Mouse (Mus musculus) ovary, adult 18-20 months (tissue): ENCODE results near the gene Camk1d.

Experiments
- DNase-seq: peaks from one replicate; pipeline ENCODE4 v3.0.0; 2022; ENCODE audit warnings: low spot score, mixed read lengths

Gene Camk1d

DNA sequence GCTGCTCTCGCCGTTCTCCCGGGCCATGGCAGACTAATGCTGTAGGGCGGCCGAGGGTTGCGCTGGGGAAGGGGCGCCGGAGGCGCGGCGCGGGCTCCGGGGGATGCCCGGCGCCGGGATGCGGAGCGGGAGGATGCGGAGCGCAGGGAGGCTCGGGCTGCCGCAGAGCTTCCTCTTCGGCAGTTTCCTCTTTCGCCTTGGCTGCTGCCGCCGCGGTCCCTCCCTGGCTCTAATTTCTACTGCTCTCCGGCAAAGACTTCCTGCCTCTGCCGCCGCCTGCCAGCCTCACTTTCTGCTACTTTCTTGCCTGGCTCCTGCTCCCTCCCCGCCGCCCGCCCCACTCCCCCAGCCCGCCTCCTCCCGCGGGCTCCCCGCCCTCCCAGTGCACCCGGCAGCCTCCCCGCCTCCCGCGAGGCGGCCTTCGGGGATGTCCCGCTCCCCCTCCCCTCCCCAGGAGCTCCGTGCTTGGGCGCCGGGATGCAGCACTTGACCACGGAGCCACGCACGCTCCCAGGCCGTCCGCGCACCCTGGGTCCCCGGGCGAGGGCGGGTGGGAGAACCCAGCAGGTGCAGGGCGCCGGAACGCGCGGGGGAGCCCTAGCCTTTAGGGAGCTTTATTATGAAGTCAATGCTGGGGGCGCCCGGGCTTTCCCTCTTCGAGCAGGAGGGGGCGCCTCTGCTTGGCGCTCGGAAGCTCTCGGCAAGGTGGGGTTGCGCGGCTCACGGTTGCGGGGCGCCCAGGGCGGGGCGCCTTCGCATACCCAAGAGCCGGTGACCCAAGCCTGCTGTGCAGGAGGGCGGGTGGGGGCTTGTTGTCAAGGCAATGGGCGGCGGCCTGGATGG lies at the start of gene Camk1d:
Camk1d (minus strand) TSS at position 305 of the 843 bp plus-strand sequence.
- DNase-seq = peak; percentile 59

- DNase-seq = no peak
Observed at GRCm38 (mm10) chr2:5762031-5762430, 47.7 kb upstream of the Camk1d start.

DNA sequence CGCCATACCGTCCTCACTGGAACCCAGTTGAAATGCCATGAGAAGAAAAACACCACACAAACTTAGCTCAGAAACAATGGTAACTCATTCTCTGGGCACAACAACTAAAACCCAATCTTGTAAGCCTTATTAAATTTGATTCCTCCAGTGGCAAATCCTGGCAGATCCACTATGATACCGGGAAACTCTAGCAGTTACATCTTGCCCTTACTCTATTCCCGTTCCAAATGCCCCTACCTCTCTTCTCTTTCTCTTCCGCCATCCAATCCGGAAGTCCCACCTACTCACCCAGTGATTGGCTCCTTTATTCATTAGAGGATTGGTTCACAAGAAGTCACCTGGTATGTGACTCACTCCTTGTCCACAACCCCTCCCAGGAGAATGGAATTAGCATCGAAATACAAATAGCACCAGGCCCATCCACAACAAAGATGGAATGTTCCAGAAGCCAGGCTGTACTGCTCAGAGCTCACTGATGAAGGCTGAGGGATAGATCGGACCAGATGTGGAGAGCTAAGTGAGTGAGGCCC lies 46.2 kb upstream of the Camk1d start:
- no peak for DNase-seq

- DNase-seq = no peak
Observed at GRCm38 (mm10) chr2:5758569-5758968, 44.3 kb upstream of the Camk1d start.

DNA sequence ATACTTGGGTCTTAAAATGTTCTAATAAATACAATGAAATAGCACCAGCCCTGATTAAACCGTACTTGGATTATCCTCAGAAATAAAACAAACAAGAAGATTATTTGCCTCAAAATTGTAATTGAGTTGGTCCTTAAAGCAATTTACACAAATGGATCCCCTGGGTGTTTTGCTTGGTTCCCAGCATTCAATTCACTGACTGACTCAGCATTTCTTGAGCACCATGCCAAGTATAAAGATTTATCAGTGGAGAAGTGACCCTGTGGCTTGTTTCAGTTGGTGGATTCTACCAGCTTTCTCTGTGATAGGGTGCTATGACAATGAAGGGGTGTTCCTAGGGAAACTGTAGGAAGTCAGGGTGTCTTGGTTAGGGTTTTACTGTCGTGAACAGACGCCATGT lies 36.6 kb upstream of the Camk1d start:
- DNase-seq = no peak

- DNase-seq = no peak
Observed at GRCm38 (mm10) chr2:5749210-5749609, 34.9 kb upstream of the Camk1d start.

- no peak for DNase-seq
Observed at GRCm38 (mm10) chr2:5747545-5748043, 33.3 kb upstream of the Camk1d start.

DNA sequence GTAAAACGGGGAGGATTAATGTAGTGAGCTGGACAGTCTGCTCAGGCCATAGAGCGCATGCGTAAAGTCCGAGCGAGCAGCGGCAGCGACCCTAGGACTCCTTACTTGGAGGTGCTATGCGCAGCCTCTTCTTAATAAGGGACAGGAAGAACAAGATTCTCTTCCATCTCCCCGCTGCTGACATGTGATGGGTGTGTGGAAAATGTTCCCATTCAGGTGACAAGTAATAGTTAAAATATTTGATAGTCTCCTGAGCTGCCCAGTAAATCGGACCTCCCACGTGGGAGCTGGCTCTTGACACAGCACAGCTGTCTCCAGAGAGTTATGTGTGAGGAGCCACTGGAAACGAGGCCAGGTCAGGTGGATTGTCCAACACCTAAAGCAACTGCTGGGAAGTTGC lies 32.2 kb upstream of the Camk1d start:
- DNase-seq = no peak

DNA sequence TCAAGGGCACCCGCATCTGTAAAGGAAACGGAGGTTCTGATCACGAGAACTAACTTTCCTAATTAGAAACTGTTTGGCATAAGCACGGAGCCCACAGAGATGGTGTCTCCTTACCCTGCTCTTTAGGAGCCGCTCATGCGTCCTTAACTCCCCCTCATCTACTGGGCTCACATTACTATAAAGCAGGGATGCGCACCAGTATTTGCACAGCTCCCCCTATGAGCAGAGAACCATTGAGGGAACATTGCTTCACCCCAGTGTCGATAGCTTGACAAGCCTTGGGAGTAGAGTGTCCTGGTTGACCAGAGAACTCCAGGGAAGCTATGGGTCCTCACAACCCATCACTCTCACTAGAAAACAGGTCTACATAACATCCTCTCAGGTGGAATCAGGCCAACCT lies 29.6 kb upstream of the Camk1d start:
- no peak for DNase-seq

DNA sequence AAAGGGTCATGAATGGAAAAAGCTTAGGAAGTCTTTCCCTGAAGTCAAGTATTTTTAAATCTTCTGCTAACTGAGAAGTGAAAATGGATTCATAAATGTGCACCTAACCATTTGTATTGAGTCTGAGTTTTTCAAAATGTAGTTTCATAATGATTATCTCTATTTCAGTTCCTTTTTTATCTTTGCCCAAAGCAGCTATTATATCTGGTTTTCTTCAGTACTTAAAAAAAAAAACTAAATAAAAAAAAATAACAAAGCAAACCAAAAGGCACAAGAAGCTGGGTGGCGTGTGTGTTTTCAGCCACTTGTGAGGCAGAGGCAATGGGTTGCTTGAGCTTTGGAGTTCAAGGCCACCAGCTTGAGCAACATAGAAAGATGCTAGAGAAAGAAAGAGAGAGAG lies 26.6 kb upstream of the Camk1d start:
- DNase-seq = no peak

- DNase-seq = no peak
Observed at GRCm38 (mm10) chr2:5735881-5736280, 21.6 kb upstream of the Camk1d start.

- no peak for DNase-seq
Observed at GRCm38 (mm10) chr2:5733300-5734085, 19.2 kb upstream of the Camk1d start.

GRCm38 (mm10) chr2:5732047-5732446 lies 17.7 kb upstream of the Camk1d start:
- no peak for DNase-seq

- no peak for DNase-seq
Observed at GRCm38 (mm10) chr2:5730364-5730792, 16.1 kb upstream of the Camk1d start.

DNA sequence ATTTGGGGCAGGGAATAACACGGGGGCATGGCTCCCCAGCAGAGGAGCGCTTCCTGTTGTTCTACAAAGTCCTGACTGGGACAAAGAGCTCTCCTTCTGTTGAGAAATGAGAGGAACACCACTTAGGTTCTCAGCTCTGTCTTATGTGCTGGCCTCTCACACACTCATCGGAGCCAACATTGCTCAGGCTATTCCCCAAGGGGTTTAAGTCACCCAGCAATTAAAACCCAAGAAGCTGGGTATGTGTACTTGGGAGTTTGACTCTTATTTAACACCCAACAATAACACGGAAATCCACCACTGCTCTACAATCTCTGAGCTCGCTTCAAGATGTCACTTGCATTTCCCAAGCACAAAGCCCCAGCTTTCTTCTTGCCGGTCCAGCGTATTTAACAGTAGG lies 15.6 kb upstream of the Camk1d start:
- no peak for DNase-seq

GRCm38 (mm10) chr2:5725028-5725701 lies 10.8 kb upstream of the Camk1d start:
- no peak for DNase-seq

GRCm38 (mm10) chr2:5717675-5718074 lies 3.4 kb upstream of the Camk1d start:
- DNase-seq = no peak

- no peak for DNase-seq
Observed at GRCm38 (mm10) chr2:5715544-5715943, 1.2 kb upstream of the Camk1d start.

GRCm38 (mm10) chr2:5715054-5715410 lies 717 bp upstream of the Camk1d start:
- DNase-seq = no peak

- no peak for DNase-seq
Observed at GRCm38 (mm10) chr2:5713325-5714210, 747 bp downstream of the Camk1d start.

DNA sequence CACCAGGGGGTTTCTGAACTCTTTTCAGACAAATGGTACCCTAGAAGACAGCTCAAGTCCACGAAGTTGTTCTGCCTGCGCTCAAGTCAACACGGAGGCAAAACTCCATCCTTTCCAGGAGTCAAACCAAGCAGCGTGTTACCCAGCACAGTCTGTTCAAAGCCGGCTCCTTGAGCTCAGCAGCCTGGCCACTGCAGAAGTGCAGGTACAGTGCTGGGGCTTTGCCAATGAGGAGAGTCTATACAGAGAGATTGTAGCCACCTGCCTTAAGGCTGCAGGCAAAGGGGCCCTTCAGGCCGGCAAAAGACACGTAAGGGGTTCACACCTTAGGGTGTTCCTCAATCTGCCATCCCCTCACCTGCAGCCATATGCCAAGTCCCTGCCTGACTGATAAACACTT lies 2.1 kb downstream of the Camk1d start:
- no peak for DNase-seq
